Mouse (Mus musculus) small intestine, adult 2 months (tissue): ENCODE data around the gene Ppp1r26. TPM values are rescaled to one million over a fixed set of nuclear protein-coding genes. Genes with fewer than 3 reads are reported as not detected.

ENCODE experiments used
- H3K27ac ChIP-seq: fragments of 200-500 bp; 2 replicates; pipeline ENCODE4 v1.5.1; 2012; ENCODE audit warnings: low read depth, low read length, control low read depth, inconsistent platforms; ENCODE audit not compliant: insufficient read depth
- H3K27me3 ChIP-seq: fragments of 200-500 bp; 2 replicates; pipeline ENCODE4 v1.6.1; 2012; ENCODE audit warnings: mild to moderate bottlenecking, moderate library complexity, low read length, inconsistent platforms; ENCODE audit not compliant: control insufficient read depth, insufficient read depth
- H3K36me3 ChIP-seq: fragments of 200-500 bp; 2 replicates; pipeline ENCODE4 v1.6.1; 2012; ENCODE audit warnings: mild to moderate bottlenecking, low read length, control low read depth, inconsistent platforms; ENCODE audit not compliant: control insufficient read depth, insufficient read depth
- H3K4me1 ChIP-seq: fragments of 200-500 bp; 2 replicates; pipeline ENCODE4 v1.6.1; 2012; ENCODE audit warnings: low read length, inconsistent platforms, mixed read lengths; ENCODE audit not compliant: control insufficient read depth, insufficient read depth, insufficient read length
- H3K4me3 ChIP-seq: fragments of 200-500 bp; 2 replicates; pipeline ENCODE4 v1.5.1; 2012; ENCODE audit warnings: low read depth, mild to moderate bottlenecking, control low read depth, inconsistent platforms, low read length, moderate library complexity
- CTCF ChIP-seq: fragments of 200-500 bp; IDR thresholded peaks from 2 replicates; pipeline ENCODE4 v1.5.1; 2012; ENCODE audit warnings: low read depth, mild to moderate bottlenecking, control low read depth, inconsistent platforms, low read length, moderate library complexity, mixed read lengths; ENCODE audit not compliant: insufficient replicate concordance, insufficient read length; ENCODE audit errors: extremely low read depth
- POLR2A ChIP-seq: fragments of 200-500 bp; IDR thresholded peaks from 2 replicates; pipeline ENCODE4 v1.6.1; 2012; ENCODE audit warnings: low read depth, mild to moderate bottlenecking, control low read depth, inconsistent platforms, low read length, moderate library complexity
- WGBS: fragments of 180-500 bp; shearing (Covaris S2); methylation state at CpG from one replicate; pipeline ENCODE4 v1.1.7; 2018; 5-methylcytosine and 5-hydroxymethylcytosine counted together
- polyA plus RNA-seq: library from polyadenylated mRNA; depleted of rRNA; stranded (reverse); fragments of >200 nt; gene quantifications from 2 replicates; pipeline ENCODE4 v1.2.3, GENCODE M21; 2012

Gene Ppp1r26
- polyA plus RNA-seq, 1 experiment: 0.80 TPM

- peak overlapping the region; percentile 59 for H3K4me3 ChIP-seq
- 60% methylated on average over 20 of the region's 20 CpGs for WGBS
These were observed 32.9 kb downstream of the Ppp1r26 start for GRCm38 (mm10) chr2:28479208-28480204.

GRCm38 (mm10) chr2:28483861-28484260 lies 37.3 kb downstream of the Ppp1r26 start:
- H3K27ac ChIP-seq: no peak overlapping the region
- TF ChIP-seq POLR2A: no peak
- no peak for TF ChIP-seq CTCF
- H3K4me3 ChIP-seq: no peak overlapping the region
- no peaks in the 10 kb centered on the region for H3K27me3 ChIP-seq
- H3K4me1 ChIP-seq: no peaks in the 10 kb centered on the region; the same call in 1 of the 2 replicates
- 27% methylated on average over 2 of the region's 2 CpGs for WGBS
- H3K36me3 ChIP-seq: no peaks in the 10 kb centered on the region

More at GRCm38 (mm10) chr2:28479208-28480204, 32.9 kb downstream of the Ppp1r26 start:
- TF ChIP-seq POLR2A (no peak), CTCF (no peak)
- Histone ChIP-seq H3K4me1 (no peaks in the 10 kb centered on the region; the same call in 1 of the 2 replicates), H3K27me3 (no peaks in the 10 kb centered on the region), H3K36me3 (no peaks in the 10 kb centered on the region), H3K27ac (no peak overlapping the region)

GRCm38 (mm10) chr2:28494521-28494920 lies 47.9 kb downstream of the Ppp1r26 start:
- Histone ChIP-seq H3K4me1 (peaks cover 13% of the 10 kb centered on the region), H3K4me3 (no peak overlapping the region), H3K36me3 (no peaks in the 10 kb centered on the region), H3K27ac (no peak overlapping the region), H3K27me3 (no peaks in the 10 kb centered on the region)
- WGBS: 72% methylated on average over 2 of the region's 2 CpGs
- TF ChIP-seq POLR2A: no peak
- no peak for TF ChIP-seq CTCF

GRCm38 (mm10) chr2:28495207-28495756 lies 48.7 kb downstream of the Ppp1r26 start:
- H3K27ac ChIP-seq: no peak overlapping the region
- H3K4me3 ChIP-seq: peak overlapping the region; percentile 26; the same call in 1 of the 2 replicates
- H3K36me3 ChIP-seq: no peaks in the 10 kb centered on the region
- 68% methylated on average over 14 of the region's 14 CpGs for WGBS
- TF ChIP-seq CTCF (peak; percentile 41; the same call in 1 of the 2 replicates), POLR2A (no peak)
- H3K27me3 ChIP-seq: no peaks in the 10 kb centered on the region
- peaks cover 13% of the 10 kb centered on the region for H3K4me1 ChIP-seq

- Histone ChIP-seq H3K27me3 (no peaks in the 10 kb centered on the region), H3K27ac (no peak overlapping the region), H3K4me1 (peaks cover 13% of the 10 kb centered on the region), H3K36me3 (no peaks in the 10 kb centered on the region), H3K4me3 (peak overlapping the region; percentile 26)
- TF ChIP-seq CTCF (no peak), POLR2A (no peak)
- 84% methylated on average over 16 of the region's 16 CpGs for WGBS
These were observed 49.4 kb downstream of the Ppp1r26 start for GRCm38 (mm10) chr2:28495801-28496595.

GRCm38 (mm10) chr2:28496671-28497070 lies 50.1 kb downstream of the Ppp1r26 start, which contains the start of gene Gbgt1:
Gbgt1 (plus strand) TSS chr2:28496891.
- peaks cover 13% of the 10 kb centered on the region for H3K4me1 ChIP-seq
- TF ChIP-seq CTCF: no peak
- TF ChIP-seq POLR2A: 0 out of 2 replicates have a peak, but pooled peaks have one; percentile 31
- peak within 1 kb of the TSS; percentile 47 for H3K27ac ChIP-seq
- H3K36me3 ChIP-seq: no peaks in the 10 kb centered on the region
- peak within 1 kb of the TSS; percentile 54 for H3K4me3 ChIP-seq
- 6% methylated on average over 5 of the region's 5 CpGs for WGBS
- no peaks in the 10 kb centered on the region for H3K27me3 ChIP-seq
